Mouse (Mus musculus) T-cell, adult 2 months (primary cell): ENCODE measurements around the gene Bend6.
A peak's percentile ranks its signal among the peaks of the same experiment; 100 is the strongest.

Source experiments
- DNase-seq: peaks from one replicate; pipeline ENCODE4 v3.0.0; 2022; ENCODE audit warnings: low spot score

The Bend6 gene

GRCm38 (mm10) chr1:33907421-33908190, at the start of gene Bend6:
Bend6 (minus strand) TSS chr1:33907816.
- peak; percentile 33 for DNase-seq

DNA sequence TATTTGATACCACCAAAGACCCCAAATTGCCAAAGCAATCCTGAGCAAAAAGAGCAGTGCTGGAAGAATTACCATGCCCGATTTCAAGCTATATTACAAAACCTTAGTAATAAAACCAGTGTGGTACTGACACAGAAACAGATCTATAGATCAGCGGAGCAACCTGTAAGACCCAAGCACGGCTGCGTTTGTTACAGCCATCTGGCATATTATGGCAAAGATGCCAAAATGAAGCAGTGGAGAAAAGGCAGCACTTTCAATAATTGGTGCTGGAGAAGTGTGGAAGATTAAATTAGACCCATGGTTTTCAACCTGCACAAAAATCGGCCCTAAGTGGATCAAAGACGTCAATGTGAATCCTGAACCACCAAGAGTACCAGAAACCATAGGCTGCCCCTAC, 48.0 kb upstream of the Bend6 start:
- no peak for DNase-seq

DNA sequence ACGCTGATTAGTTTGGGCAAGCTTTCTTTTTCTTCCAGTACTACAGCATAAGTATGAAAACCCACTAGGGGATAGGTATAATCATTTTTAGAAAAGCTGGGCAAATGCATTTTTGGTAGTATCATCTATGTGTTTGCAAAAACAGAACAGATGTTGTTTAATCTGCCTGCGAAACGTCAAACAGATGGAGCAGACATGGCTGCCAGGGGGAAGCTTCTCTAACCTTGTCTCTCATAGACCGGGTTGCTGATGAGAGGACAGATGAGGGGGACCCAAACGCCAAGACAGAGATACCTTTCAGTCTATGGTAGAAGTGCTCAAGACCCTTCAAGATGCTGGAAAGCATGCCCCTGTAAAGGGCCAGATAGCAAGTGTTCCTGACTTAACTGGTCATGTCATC, 40.9 kb upstream of the Bend6 start:
- no peak for DNase-seq

DNA sequence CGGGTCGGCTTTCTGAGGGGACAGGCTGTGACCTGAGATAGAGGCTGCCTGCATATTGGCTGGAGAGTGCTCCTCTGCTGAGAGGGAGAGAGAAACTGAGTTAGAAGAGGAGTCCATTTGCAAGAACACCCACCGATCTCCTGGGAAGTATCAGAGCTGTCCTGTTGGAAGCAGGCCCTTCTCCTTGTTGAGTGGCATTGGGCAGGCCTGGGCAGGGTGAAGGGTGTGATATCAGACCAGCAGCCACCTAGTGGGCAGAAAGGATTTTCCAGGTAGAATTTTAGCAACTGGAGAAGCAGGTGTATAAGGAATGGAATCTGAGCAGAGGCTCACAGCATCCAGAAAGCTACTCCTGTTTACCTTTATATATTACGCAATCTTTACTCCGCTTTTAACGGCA, 40.2 kb upstream of the Bend6 start:
- DNase-seq = no peak

GRCm38 (mm10) chr1:33946601-33947395, 39.2 kb upstream of the Bend6 start:
- DNase-seq = no peak

- DNase-seq = no peak
These were observed 38.1 kb upstream of the Bend6 start for GRCm38 (mm10) chr1:33945756-33946155.

DNA sequence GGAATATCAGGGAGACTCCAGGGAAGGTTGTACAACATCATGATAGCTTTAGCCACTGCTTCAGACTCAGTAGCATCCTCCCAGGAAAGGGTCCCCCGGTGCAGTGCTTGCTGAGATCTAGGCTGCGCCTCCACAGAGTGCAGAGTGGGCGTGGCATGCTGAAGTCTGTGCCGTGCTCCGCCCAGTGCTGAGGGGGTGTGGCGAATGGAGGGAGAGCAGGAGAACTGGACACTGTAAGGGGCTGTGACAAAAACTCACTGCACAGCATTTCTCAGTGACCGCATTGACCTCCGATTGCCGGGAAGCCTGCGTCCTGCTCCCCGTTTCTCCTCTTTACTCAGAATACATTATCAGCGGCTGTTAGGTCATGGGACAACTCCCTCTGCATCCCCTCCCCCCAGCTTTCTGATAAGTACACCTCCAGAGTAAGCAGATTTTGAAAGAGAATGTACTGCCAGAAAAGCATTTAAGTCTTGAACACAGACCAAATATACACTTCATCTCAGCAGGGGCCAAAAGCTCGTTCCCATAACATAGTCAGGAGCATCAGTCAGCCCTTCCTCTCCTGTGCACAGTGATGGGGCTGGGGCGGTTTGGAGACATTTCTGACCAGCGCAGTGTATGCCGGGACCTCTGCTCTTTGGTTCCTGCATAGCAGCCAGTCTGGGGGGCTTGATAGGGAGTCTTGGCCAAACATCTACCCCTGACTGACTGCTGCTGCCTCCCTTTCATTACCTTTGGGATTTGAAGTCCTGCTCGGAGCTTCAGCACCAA, 37.5 kb upstream of the Bend6 start:
- no peak for DNase-seq

DNA sequence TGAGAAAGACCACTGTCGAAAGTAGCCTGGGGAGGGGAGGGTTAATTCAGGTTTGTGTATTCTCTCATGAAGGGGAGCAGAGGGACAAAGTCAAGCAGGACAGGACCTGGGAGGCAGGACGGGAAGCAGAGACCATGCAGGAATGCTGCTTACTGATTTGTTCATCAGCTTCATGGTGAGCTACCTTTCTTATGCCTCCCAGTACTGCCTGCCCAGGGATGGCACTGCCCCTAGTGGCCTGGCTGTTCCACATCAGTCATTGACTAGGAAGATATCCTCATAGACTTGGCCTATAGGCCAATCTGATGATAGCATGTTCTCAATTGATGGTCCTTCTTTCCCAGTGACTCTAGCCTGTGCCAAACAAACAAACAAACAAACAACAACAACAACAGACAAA, 36.3 kb upstream of the Bend6 start:
- DNase-seq = no peak

DNA sequence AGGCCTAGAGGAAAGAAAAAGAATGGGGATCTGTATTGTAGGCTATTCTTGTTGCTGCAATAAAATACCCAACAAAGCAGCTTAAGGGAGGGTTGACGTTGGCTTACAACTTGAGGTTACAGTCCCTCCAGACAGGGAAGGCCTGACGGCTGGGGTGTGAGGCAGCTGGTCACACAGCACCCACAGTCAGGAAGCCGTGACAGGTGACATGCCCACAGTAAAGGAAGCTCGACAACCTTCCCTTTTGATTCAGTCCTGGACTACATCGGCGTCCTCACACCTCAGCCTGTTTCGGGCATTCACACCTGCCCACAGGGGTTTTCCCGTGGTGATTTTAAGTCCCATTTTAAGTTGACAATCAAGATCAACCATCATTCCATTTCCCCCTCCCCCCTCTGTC, 35.0 kb upstream of the Bend6 start:
- DNase-seq = peak; percentile 12

- no peak for DNase-seq
These were observed 32.8 kb upstream of the Bend6 start for GRCm38 (mm10) chr1:33940364-33940928.

- DNase-seq = no peak
These were observed 32.2 kb upstream of the Bend6 start for GRCm38 (mm10) chr1:33939828-33940227.

- no peak for DNase-seq
These were observed 28.3 kb upstream of the Bend6 start for GRCm38 (mm10) chr1:33935946-33936345.

DNA sequence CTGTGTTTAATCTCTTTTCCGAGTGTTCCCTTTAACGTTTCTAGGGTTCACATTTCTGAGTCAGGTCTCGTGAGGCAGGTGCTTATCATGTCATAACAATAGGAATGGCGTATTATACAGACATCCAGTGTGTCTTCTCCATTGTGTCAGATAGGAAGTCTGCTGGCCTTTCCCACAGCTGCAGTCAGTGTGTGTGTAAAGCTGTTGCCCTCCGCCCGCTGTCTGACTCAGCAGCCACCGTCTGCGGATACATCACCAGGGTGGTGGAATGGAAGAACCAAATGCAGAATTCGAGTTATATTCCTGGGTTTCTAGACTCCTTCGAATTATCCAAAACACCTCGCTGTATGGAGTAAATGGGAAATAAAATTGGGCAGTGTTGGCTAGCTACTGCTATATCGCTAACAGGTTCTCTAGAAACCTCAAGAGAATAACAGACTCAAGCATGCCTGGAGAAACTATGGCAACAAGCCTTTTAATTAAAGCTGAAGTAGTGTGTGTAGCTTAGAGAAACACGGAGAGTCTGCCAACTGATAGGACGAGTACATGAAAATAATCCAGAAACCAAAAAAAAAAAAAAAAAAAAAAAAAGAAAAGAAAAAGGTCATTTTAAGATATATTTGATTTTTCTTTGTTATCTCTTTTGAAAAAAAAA, 25.4 kb upstream of the Bend6 start:
- DNase-seq = no peak

- no peak for DNase-seq
These were observed 24.6 kb upstream of the Bend6 start for GRCm38 (mm10) chr1:33932196-33932595.

DNA sequence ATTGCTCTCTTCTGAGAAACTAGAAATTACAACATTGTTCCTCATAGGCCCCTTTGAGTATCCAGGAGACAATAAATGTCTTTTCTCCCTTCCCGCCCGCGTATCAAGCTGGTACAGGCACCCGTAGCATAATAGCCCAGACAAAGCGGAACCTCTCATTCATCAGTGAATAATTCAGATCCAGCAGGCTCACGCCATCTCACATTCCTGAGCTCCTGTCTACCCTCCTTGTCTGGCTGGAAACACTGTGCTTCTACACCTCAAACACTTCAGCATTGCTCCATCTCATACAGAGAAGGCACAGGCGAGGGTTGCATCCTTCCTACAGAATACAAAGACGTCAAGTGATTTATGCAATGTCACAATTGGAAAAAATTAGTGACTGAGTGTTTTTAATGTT, 24.2 kb upstream of the Bend6 start:
- no peak for DNase-seq

DNA sequence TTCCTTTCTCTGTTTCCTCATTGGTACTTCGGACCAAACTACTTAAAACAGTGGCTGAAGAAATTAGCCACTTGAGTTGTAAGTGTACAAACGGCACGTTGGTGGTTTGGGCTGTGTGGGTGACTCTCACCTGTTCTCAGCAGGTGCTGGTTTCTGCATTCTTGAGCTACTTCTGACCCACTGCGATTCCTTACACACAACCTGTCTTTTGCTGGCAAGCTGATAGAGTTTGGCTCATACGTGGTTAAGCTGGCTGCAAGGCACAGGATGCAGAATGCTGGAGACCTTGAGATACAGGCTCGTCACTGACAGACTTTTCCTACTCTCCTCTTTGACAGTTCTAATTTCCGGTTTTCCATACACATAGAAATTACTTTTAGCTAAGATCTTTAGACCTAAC, 19.9 kb upstream of the Bend6 start:
- no peak for DNase-seq

DNA sequence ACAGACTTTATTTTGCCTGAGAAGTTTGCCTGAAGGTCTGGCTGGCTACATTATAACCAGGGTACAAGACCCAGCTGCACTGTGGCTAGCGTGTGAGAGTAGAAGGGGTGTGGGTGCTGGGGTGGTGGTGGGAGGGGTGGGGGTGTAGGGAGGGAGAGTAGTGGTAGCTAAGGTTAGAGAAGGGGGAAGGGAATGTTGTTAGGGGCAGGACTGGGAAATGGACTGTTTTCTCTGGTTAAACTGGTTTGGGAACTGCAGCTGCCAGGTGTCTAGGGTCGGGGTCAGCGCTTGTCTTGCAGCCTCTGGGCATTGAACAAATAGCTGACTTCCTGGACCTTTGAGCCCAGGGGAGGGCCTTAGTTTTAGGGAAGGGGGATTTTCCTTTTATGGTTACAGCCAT, 17.7 kb upstream of the Bend6 start:
- no peak for DNase-seq

- DNase-seq = no peak
These were observed 15.4 kb upstream of the Bend6 start for GRCm38 (mm10) chr1:33922975-33923374.

- DNase-seq = no peak
These were observed 8.9 kb upstream of the Bend6 start for GRCm38 (mm10) chr1:33916554-33916953.

GRCm38 (mm10) chr1:33911589-33911988, 4.0 kb upstream of the Bend6 start:
- no peak for DNase-seq

DNA sequence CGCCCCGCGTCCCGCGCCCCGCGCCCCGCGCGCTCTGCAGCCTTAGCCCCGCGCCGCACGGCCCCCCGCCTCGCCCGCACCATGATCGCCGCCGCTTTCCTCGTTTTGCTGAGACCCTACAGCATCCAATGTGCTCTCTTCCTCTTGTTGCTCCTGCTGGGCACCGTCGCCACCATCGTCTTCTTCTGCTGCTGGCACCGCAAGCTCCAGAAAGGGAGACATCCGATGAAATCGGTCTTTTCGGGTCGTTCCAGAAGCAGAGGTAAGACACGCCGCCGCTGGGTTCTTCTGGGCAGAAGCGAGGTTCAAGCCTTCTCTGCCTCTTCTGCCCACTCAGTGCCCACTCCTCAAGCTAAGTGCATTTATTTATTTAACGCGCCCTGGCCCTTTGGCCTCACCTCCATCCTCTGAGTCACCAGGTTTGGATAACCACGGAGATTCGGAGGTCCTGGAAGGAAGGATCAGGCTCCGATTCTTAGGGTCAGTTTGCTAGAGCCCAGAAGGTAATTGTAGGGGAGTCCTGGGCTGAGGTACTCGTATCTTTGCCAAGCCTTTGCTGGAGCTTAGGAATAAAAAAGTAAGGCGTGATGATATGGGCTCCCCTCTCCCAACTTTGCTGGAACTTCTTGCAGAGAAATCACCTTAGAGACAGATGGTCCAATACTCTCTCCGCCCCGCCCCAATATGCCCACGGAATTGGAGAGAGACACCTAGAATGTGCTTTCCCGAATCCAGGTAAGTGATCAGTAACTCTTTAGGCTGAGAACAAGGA, 761 bp upstream of the Bend6 start, which contains the start of gene Dst:
TSS of gene Dst (plus strand) at position 35 of the 772 bp plus-strand sequence.
- peak; percentile 2 for DNase-seq
